Mouse (Mus musculus) spleen, postnatal 14 days (tissue): ENCODE measurements around the gene Fam102a.

ENCODE experiments used
- DNase-seq, 2 experiments: peaks; one replicate each; pipeline ENCODE4 v3.0.0; 2021 to 2022; ENCODE audit warnings: low spot score in 2 of 2

Fam102a gene

DNA sequence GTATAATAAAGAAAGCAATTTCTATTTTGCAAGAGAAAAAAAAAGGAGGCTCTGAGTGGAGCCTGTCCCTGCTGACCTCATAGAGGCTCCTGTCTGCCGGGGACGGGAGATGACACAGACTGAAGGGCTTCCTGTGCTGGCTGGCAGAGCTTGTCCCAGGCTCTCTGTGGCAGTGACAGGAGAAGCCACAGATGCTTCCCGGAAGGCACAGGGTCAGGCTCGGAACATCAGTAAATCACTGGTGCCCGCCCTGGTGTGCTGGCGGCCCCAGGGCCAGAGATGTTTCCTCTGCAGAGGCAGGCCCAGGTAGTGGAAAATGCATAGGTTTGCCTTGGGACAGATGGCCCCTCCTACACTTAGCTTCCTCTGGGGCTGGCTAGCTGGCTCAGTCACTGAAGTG is 20.8 kb upstream of the Fam102a start:
- no peak for DNase-seq

DNA sequence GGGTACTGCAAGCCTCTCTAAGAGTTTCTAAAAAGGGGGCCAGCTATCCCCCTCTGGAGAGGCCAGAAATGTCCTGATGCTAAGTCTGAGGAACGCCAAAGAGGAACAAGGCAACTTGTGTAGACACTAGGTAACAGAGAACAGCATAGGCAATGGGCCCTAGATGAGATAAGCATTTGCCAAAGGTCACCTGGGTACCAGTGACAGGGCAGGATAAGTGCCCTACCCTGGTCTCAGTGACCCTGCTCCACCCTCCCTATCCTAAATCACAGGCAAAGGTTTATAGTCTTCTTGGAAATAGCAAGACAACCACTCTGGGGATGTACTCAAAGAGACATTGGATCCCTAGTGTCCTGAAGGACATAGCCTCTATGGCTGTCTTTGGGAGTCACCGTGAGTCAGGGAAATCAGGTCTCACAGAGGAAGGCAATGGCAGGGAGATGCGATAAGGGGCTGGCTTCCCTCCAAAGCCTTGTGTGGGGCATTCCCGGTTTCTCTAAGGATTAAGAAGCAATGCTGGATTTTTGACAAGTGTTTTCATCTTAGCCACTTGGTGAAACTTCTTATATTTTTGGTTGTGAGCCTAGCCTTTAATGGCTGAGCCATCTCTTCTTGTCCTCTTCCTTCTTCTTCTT is 17.8 kb upstream of the Fam102a start:
- DNase-seq: no peak

DNA sequence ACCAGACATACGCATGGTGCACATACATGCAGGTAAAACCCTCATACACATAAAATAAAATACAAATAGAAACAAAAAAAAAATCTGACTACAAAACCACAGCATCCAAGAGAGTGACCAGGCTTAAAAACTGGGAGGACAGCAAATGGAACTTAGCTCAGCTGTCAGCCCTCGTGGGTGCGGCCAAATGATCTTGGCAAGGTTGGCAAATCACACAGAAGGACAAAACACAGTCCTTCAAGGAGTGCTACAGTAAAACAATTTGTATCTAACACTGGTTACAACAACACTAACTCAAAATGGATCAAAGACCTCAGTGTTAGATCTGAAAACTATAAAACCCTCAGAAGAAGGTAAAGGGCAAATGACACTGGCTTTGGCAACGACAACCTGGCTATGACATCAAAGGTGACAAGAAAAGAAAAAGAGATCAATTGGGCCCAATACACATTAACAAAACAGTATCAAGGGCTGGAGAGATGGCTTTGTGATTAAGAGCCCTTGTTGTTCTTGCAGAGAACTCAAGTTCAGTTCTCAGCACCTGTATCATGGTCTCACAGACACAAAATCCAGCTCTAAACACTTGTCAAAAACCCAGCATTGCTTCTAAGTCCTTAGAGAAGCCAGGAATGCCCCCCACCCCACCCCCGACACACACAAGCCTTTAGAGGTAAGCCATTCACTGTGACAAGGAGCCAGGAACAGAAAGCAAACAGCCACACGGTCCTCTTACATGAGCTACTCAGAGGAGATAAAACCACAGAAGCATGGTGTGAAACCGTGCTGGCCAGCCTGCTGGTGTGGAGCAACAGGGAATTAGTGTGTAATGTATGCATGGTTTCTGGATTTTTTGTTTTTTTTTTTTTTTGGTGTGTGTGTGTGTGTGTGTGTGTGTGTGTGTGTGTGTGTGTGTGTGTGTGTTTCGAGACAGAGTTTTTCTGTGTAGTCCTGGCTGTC is 14.8 kb upstream of the Fam102a start:
- DNase-seq: no peak

DNA sequence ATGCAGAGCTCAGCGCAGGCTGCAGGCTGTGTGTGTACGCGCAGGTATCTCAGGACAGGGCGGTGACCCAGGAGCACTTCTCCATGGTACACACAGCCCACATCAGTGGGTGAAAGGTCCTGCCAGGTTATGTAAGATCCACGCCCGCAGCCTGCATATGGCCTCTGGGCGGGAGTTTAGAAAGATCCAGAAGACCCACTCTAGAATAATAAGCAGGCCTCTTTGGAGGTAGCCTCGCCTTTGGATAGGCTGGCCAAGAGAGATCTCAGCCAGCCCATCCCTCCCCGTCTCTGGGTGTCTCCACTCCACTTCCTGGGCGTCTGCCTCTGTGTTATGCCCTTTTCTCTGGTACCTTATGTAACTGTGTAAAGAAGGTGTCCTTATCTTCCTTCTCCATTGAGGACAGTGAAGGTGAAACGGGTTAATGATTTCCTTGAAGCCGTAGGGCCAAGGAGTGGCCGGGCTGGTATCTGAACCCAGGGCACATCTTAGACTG is 10.5 kb upstream of the Fam102a start:
- no peak for DNase-seq

DNA sequence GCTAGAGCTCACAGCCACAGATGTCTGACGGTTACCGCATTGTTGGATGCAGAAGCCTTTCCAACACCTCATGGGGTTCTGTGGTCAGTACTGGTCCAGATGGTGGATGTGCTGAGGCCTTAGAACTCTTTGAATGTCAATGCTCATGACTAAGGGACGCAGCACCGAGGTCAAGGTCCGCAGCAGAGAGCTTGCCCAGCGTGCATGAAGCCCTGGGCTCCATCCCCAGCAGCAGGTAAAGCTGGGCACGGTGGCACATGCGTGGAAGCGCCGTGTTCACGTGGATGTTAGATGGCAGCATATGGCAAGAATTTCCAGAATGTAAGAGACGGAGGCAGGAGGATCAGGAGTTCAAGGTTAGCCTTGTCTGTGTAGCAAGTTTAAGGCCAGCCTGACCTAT is 9.3 kb upstream of the Fam102a start:
- no peak for DNase-seq

DNA sequence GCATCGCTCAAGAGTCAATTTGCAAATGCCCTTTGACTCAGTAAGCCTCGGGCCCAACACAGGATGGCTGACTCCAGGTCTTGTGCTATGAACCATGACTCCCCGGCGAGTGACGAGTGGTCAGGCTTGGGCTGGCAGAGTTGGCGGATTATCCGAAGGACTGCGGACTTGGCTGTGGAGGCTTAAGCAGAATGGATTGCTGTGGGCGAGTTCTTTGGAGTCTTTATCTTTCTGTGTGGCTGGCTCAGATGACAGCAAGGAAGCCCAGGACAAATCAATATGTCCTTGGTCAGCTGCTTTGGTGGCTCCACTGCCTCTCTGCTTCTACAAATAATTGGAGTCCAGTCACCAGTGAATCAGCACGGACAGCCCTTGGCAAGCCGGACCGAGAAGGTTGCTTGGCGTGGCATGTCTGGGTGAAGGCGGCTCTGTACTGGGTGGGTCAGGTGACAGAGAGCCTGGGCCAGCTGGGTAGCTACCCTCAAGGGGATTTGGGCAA is 7.6 kb upstream of the Fam102a start:
- DNase-seq: no peak

DNA sequence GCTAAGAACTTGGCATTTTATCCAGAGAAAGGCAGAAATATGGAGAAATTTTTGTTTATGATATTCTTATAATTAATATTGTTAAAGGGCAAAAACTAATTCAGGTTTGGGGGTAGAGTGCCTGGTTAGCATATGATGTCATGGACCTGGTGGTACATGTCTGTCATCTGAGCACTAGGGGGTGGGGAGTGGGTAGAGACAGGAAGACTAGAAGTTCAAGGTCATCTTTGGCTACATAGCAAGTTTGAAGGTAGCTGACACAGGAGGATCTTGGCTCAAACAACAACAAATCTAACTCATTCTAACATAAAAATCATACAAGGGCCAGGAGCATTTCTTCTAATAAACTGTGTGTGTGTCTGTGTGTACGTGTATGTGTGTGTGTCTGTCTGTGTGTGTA is 6.8 kb upstream of the Fam102a start:
- DNase-seq: no peak

DNA sequence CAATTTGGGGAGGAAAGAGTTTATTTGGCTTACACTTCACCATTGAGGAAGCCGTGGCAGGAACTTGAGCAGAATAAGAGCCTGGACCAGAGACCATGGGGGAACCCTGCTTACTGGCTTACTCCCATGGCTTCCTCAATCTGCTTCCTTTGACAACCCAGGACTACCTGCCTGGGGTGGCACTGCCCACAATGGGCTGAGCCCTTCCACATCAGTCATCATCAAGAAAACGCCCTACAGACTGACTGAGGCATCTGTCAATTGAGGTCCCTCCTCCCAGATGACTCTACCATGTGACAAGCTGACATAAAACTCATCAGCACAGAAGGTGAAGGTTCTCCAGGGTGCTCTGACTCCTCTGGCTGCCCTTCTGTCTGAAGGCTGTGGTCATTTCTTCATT is 4.7 kb upstream of the Fam102a start:
- no peak for DNase-seq

DNA sequence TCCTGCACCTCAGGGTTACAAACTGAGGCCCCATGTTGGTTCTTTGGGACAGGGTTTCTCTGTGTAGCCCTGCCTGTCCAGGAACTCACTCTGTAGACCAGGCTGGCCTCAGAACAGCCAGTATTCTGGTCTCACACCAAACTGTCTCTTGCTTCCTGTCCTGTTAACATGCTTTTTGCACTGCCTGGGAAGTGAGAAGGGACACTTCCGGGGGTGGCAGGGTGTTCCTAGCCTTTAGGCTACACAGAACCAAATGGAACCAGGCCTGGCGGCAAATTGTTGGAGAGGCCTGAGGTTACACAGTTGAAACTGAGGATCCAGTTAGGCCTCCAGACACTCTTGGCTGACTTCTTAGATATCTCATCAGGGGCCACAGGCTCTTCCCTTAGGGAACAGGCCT is 2.0 kb upstream of the Fam102a start:
- DNase-seq: no peak

DNA sequence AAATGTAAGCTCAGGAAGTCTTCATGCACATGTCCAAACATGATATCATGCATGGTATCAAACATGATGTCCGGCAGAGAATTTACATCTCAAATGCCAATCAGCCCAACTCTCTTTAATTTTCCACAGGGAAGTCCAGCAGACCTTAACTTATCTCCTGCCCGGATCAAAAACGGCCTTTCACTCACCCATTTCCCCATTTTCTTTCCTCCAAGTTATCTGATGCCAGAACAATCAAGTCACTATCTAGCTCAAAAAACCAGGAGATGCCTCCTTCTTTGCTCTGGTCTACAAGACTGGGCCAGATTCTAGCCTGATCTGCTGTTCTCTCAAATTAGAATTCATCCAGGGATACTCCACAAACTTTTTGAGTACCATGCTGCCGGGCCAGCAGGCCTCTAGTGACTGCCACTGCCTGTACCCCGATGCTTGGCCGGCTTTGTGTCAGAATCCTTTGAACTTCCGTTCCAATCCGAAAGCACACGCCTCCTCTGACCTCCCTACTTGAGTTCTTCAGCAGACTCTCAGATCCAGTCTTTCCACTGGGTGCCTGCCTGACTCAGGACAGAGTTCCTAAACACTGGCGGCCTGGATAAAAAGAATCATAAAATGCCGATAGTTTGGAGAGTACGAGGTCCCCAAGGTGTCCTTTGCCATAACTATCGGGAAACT is 935 bp upstream of the Fam102a start:
- peak in 1 of 2 experiments; percentile 21 for DNase-seq

DNA sequence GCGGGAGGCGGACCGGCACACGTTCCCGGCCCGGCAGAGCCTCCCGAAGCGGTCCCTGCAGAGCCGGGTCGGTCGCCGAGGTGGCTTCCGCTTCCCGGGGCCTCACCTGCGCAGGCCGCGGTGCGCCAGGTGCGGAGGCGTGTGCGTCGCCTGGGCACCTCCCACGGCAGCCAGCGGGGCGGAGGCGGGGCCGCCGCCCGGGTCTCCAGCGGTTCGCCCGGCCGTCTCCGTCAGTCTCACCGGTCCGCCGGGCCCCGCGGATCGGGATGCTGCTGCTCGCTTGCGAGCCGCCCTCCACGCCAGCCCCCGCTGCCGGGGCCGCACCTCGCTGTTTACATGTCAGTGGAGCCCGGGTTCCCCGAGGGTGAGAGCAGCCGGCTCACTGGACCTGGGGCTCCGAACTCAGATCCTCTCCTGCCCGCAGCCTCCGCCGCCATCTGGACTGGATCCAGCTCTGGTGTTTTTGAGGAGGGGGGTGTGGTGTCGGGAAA is 414 bp downstream of the Fam102a start:
- peak; percentile 44 to 50 for DNase-seq

DNA sequence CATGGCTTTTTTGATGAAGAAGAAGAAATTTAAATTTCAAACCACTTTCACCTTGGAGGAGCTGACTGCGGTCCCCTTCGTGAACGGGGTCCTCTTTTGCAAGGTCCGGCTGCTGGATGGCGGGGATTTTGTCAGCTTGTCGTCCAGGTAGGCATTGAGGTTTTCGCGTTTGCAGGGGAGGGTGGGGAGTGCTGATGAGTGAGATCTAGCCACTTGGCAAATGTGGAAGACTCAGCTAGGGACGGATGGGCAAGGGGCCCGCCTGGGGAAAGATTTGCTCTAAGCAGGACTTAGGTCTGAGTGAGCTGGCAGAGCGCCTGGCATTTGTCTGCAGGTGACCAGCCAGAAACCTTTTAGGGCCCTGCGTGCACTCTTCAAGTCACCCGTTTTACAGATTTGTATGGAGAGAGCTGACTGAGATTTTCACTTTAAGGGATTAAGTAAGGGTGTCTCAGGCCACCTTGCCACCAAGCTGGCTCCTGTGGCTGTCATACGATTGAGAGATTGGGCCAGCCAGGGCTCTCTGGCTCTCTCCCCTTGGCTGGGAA is 1.0 kb downstream of the Fam102a start:
- no peak for DNase-seq

DNA sequence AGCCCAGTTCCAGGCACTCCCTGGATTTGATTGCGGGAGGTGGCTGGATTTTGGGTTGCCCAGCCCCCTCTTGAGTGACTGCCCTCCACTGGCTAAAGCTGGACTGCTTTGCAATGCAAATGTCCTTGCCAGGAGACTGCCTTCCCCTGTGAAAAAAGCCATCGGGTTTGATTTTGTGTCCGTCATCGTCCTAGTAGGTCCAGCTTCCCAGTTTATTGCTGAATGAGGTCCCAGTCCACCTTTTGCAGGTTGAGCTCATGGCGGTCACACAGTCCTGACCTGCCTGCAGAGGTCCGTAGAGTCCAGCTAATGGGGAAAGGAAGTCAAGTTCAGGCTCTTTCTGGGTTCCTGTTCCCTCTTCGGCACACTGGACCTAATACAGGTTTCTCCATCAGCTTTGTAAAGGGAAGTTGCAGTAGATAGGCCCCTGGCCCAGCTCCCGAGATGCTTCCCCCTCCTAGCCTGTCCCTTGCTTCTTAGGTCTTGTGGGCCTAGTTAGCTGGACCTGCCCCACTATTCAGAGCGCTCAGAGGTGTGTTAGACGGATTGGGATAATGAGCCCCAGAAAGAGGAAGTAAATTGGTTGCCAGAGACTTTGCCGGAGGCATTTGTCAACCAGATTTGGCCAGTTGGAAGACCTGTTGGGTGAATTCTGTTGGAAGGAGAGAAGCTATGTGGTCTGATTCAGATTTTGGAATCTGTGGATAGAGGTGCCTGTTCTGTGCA is 1.7 kb downstream of the Fam102a start:
- DNase-seq: peak in 1 of 2 experiments; percentile 19

DNA sequence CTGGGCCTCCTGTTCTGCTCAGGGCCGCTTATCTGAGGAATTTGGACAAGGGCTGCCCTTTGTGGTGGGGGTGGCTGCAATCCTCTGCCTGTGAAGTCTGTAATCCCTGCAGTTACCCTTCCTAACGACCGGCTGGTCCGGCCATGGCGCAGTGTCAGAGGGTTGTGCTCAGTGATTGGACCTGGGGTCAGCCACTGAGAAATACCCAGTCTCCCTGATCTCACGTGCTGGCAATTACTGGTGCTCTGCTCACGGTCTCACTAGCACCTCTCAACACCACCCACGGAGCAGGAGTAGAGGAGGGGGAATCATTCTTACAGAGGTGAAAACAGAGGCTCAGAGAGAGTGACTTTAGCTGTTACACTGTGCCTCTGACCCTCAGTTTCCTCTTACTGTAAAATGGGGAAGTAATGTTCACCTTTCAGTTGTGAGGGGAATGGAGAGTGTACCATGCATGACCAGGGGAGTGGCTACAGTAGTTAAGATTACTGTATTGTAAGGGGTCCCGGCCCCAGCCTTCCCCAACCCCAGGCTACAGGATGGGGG is 2.3 kb downstream of the Fam102a start:
- no peak for DNase-seq

DNA sequence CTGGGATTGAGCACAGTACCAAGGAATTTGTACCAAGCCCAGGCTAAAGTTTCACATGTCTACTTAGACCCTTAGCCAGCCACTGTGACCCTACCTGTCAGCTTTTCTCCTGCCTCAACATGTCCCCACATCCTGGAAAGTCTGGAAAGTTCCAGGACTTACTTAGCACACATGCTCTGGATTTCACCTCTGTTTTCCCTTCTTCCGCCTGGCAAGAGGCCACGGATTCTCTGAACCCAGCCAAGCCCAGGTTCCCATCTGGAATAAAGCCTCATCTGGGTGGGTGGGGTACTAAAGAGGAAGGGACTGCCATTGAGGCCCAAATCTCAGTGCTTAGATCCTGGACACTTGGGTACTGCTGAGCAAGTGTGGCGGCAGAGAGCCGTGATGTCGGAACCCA is 2.8 kb downstream of the Fam102a start:
- DNase-seq: no peak

DNA sequence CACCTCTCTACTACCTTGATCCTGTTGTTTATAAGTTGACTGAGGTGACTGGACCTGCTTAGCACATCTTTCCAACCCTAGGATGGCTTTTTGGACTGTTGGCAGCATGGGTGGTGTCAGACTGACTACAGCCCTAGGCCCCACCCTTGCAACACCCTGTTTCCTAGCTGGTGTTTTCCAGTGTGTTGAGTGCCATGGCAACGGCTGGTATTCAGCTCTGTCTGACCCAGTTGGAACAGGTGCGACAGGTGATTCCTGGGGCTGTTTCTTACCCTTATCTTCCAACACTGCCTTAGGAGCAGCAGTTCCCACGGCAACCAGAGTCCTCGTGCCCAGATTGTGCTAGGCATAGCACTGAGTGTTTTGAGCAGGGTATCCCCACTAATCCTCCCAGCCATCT is 3.3 kb downstream of the Fam102a start:
- DNase-seq: no peak

DNA sequence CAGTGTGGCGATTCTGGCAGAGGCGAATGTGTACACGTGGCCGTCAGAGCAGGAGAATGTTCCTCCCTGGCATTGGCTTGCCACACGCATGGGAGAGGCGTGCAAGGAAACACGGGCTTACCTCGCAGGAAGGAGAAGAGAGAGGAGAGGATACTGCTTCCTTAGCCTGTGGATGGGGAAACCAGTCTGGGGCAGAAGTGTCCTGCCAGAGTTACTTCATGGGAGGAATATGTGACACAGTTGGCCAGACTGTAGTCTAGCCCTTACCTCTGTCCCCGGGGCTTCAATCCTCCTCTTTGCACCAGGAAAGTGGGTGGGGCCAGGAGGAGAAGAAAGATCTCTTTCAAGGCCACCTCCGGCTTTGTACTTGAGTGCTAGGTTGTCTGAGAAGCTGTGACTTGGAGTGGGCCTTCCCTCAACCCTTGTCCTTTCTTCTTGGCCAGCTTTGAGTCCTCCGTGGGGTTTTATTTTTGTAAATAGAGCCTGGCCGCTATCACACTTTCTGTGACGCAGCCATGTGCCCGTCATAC is 4.4 kb downstream of the Fam102a start:
- DNase-seq: no peak

DNA sequence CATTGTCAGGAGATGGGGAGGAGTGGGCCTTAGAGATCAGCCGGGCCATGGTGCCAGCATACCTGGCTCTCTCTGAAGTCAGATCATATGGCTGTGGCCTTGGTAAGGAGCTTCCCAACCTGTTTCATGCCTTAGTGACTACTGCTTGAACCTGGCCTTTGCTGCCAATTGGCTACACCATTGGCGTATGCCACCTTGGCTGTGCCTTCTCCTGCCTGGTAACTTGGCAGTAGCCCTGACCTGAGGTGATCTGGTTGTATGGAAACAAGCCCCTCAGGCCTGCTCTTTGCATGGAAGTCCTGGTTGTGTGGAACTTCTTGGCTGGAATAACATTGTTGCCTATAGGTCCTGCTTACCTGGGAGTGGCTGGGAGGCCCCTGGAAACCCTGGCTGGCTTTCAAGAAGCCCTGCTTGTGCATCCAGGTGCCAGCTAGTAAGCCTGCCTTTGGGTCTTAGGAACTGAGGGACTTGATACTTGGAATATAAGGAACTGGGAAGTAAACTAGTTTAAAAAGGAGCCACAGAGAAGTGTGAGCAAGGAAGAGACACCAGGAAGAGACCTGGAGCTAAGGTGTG is 6.3 kb downstream of the Fam102a start:
- DNase-seq: no peak

DNA sequence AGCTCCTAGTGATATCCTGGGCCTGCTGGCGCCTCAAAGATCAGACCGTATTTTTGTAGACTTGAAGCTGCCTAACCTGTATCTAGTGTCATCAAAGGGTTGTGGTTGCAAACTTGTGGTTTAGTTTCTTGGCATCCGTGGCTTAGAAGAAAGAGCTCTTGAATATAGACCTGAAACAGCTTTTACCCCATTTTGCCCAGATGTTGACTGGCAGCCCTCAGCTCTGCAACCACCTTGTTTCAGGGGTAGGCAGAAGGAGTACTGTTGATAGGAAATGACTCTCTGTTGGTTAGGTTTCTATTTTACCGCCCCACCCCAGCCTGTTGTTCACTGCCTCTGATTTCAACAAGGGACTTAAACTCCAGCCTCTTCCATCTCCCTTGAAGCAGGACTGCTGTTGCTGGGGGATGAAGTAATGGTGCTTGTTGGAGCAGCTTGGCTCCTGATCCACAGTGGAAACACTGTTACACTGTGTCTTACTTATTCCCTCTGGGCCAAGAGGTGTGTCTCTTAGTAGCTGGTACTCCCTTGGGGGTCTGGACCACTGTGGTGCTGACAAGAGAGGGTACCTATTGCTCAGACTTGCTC is 6.9 kb downstream of the Fam102a start:
- no peak for DNase-seq

DNA sequence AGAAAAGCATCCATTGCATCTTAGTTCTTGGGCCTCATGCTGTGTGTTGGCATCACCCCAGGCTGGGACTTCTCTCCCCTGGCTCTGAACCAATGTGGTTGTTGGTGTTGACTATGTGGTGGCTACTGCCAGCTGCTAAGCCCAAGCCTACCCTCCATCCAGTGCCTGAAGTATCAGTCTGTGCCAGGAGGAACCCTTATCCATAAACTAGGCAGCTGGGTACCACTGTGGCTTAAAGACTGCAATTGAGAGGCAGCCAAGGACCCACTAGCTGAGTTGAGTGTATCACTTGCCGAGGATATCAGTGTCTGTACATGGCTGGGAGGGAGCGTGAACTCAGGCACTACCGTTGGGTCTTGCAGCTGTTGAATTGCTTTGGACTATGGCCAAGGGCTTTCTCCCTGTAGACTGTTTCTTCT is 7.9 kb downstream of the Fam102a start:
- no peak for DNase-seq
